Mouse (Mus musculus) layer of hippocampus, postnatal 14 days (tissue): ENCODE measurements at regions not wholly inside any gene's neighbourhood (a gene's known extent, or its start where the extent isn't known, plus 50 kb on each side); places are given as distances from the start of the nearest gene placed in this dataset.

Experiments
- DNase-seq, 2 experiments: peaks; one replicate each; pipeline ENCODE4 v3.0.0; 2021 to 2022; ENCODE audit warnings: low spot score in 2 of 2, mixed read lengths in 1 of 2

DNA sequence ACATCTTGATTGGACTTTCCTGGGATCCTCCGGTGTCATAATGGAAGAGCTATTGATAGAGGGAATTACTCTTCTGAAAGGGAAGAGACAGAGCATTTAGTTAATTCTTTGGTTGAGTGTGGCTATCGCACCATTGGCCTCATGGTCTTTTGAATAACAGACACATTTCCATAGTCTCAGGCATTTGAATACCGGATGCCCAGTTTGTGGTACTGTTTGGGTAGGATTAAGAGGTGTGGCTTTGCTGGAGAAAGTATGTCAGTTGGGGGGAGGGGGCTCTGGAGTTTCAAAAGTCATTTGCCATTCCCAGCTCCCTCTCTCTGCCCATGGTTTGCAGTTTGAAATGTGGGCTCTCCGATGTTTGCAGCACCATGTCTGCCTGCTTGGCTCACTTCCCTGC, 139.4 kb upstream of the Smim15 start:
- no peak for DNase-seq

DNA sequence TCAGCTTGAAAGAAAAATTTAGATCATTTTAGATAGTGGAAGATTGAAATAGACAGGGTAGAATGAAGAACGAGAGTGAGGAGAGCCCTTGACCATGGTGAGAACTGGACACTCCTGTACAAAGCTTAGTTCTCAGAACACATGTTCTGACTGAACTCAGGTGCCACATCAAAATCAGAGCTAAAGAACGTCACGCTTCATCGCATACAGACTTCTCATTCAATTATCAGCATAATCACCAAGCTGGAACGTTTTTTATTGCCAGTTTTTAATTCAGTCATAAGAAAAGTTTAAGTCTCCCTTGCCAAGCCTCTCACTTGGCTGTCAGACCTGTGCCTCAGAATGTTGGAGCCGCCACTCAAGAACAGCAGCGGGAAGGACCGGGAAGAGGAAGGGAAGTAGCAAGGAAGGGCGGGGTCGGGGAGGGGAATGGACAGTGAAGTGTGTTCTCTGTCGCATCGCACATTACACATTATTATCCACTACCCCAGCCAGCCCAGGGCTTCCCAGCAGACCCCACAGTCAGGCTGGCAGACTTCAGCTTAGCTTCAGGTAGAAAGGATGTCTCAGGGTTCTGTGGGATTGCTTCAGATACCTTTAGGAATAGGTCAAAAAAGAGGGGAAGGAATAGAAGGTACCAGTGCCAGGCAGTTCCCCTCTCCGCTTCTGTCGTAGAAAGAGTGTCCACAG, 140.1 kb upstream of the Smim15 start:
- DNase-seq = no peak

DNA sequence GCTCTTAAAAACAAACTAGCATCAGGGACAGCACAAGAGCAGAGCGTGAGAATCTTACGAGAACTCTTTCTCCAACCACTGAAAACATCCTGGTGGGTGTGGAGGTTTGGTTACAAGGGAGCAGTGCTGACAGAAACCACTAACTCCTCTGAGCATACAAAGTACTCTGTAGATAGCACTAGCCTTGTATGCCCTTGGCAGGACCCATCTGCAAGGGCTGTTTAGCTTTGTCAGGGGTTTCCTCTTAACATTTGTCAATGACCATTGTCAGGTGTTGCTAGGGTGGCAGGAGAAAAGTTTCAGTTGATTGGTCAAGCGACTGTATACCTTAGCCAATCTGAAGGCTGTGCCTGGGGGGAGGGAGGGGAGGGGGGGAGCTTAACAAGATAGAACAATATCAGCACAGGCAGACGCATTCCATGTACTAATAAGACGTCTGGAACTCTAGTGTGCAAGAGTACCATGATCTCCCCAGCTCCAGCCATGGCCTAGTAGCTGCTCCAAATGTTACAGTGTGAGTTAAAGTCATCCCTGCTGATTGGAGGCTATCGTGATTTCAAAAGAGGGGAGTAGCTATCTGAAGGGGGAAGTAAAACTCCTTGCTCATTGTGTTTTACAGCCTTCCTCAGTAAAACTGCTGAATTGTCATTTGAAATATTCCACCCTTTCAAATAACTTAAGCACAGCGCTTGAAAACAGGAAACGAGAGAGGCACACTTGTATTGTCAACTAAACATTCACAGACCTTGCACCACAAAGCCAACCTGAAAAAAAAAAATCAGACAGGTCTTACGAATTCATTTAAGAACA, 140.9 kb upstream of the Smim15 start:
- no peak for DNase-seq

DNA sequence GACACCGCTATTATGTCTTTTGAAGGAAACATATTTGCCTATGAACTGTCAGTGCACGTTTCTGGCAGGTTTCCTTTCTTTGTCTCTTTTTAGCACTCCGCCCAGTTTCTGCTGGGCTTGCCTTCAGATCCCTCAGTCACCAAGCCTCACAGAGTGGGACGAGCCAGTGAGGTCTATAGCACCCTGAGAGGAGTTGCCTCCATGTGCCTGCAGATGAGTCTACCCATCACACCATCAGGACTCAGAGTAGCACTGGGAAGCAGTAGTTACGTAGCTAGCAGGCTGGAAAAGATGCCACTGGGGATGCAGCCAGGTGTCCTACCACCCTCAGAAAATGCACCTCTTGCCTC, 141.5 kb upstream of the Smim15 start:
- no peak for DNase-seq

- peak in 1 of 2 experiments; percentile 39 for DNase-seq
Observed at GRCm38 (mm10) chr13:107899600-107900229, 144.5 kb upstream of the Smim15 start.

- no peak for DNase-seq
Observed at GRCm38 (mm10) chr13:107897646-107898045, 146.6 kb upstream of the Smim15 start.

DNA sequence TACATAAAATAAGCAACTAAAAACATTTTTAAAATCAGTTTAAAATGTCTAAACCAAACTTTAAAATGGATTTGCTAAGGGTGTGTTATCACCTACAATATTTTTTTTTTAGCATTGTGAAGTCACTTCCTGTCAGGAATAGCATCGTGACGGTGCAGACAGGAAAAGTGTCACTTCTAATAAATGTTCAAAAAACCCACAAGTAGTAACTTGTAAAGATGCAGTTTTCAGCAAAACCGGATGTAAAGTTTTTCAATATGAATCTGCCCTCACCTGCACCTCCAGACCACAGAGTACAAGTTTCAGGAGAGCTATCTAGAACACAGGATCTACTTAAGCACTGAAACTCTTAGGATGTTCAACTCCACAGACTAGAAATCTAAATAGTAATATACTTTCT, 147.1 kb upstream of the Smim15 start:
- no peak for DNase-seq

DNA sequence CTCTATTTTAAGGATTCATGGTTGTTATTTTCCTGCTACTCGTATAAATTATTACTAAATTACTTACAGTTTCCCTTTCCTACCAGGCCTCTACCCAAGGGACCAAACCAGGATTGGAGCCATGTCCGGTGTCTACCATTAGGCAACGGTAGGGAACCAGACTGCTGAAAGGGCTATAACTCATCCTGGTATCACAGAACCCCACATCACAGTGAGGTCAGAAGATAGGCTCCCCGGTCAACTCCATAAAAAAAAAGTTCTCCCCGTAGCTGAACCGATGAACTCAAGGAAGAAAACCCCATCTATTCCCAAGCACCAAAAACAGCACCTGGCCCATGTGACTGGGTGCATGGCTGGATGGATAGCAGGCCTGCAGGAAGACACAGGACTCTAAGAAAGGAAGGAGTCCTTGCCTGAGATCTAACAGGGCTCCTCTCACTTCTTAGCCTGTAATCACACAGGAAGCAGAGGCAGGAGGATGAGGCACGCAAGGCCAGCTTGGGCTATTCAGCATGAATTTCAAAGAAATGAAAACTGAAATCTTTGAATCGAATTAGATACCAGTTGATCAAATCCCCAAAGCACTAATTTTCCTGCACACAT, 150.6 kb upstream of the Smim15 start:
- DNase-seq = no peak

DNA sequence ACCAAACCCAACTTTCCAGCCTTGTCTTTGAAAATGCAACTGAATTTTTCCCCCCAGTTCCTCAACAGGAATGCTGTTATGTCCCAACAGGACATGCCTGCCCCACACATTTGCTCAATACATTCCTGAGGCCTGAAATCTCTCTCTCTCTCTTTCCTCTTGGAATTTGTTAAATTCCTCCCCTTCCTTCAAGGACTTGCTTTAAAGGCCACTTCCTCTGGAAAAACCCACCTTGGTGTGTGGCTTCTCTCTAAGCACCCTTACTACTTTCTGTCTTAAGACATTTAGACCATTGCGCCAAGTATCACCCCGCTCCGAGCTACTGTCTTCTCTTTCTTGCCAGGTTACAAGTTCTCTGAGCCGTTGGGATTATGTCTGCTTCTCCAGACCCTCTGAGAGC, 151.2 kb upstream of the Smim15 start:
- no peak for DNase-seq

DNA sequence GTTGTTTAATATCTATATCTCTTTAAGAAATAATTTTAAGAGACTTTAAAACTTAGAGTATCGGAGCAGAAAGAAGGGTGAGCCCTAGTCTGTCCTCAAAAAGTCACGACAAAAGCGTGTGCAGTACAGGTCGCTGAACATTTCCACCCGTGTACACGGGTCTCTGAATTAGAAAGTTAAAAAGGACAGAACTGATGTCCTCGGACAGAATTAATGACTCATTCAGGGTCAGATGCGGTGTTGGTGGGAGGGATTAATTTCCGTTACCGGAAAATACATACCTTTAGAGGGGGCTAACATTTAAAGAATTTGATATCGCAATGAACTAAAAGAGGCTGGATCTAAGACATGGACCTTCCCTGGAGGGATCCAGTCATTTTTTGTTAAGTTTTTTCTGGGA, 152.3 kb upstream of the Smim15 start:
- no peak for DNase-seq

GRCm38 (mm10) chr13:107890866-107891821, 153.1 kb upstream of the Smim15 start:
- peak; percentile 60 to 62 for DNase-seq

- peak; percentile 96 to 99 for DNase-seq
Observed at GRCm38 (mm10) chr13:107889985-107890865, 154.0 kb upstream of the Smim15 start.

DNA sequence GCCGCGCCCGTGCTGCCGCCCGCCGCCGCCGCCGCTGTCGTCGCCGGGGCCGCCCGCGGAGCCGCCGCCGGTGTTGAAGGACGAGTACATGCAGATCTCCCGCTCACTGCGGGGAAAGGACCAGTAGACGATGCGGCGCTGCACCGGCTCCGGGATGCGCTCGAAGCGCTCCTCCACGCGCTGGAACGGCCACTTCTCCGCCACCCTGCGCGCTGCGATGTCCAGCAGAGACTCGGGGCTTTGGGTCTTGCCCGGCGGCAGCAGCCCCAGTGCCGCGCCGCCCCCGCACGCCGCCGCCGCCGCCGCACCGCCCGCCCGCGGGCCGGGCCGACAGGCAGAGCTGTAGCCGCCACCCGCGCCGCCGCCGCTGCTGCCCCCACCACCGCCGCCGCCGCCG, 154.7 kb upstream of the Smim15 start:
- DNase-seq = peak in 1 of 2 experiments; percentile 37

- peak; percentile 53 to 57 for DNase-seq
Observed at GRCm38 (mm10) chr13:107888571-107889451, 155.4 kb upstream of the Smim15 start.

DNA sequence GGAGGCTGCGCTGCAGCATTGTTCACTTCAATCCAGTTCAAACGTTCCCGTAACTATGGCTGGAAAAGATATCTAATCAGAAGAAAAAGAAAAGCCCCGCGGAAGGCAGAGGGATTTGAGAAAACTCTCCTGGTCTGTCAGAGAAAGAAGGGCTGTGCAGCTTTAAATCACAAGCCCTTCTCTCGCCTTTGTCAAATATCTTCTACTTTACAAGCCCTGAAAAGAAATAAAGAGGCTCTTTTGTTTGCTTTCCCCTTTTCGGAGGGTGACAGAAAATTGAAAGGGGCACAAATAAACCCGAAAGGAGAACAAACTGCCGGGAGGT, 156.1 kb upstream of the Smim15 start:
- no peak for DNase-seq

DNA sequence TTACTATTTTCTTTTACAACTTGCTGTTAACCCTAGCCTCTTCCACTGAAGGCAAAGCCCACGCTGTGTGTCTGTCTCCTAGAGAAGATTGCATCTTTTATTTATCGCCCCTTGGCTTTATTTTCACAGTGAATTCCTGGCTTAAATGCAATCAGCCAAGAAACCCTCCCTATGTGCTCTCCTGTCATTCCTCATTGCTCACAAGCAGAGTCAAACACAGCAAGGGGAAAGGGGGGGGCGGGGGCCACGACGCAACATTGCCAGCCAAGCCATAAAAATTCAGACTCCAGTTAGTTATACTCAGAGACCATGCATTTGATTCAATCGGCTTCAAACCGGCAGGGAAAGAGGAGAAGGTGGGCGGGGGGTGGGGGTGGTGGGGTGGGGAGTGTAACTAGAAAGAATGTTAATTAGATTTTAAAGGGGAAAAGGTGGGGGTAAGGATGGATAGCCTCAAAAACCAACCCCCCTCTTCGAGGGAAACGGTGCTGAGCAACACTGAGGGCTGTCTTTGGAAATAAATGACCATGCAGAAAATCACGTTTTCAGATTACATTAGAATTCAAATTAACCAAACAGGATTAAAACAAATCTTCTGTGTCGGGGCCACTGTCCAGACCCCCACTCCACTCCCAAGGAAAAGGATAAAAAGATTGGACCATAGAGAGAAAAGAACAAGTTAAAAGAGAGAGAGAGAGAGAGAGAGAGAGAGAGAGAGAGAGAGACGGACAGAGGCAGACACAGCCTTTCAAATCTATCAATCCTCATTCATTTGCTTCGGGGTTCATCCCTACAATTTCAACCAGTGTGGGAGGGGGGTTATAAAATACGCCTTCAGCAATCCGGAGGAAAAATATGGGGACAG, 156.6 kb upstream of the Smim15 start:
- DNase-seq = no peak

DNA sequence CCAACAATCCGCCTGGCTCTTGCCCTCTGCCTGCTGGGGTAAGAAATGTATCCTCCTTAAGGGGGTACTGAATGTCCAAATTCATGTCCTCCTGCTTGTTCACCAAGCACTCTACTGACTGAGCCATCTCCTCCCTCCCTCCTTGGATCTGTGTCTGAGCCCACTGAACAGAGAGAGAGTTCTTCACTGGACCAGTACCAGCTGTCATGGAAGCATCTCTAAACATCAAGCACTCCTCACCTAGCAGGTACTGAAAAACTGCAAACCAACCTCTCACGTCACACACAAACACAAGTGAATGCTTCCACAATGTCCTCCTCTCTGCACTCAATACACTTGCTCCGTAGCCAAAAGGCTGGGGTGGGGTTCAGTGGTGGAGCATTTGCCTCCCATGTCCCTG, 159.4 kb upstream of the Smim15 start:
- DNase-seq = no peak

- DNase-seq = no peak
Observed at GRCm38 (mm10) chr13:107882337-107882736, 161.9 kb upstream of the Smim15 start.
